20 mouse cellular contexts compared by ENCODE assay signal in genomic region chr9:25563806-25564205, GRCm38 (mm10).
A peak's percentile ranks its signal among the peaks of the same experiment; 100 is the strongest.
DNase-seq lines count a peak whose midpoint lies in the region; TF ChIP-seq lines count a peak whose summit lies in the region.
"Had no signal": no experiment of that assay in that cellular context is flagged by ENCODE, and none has a peak within 500 bp of the region (broad histone marks: within the 10 kb centered on the region; RNA-seq: fewer than 3 reads in every experiment).

No protein-coding gene starts in this region.

- H3K4me1 ChIP-seq in ES-E14 (ENCODE audit: control insufficient read depth in 2 of 2, insufficient read depth in 2 of 2, low read length in 2 of 2, poor library complexity in 1 of 2) = peaks cover 4 to 9% of the 10 kb centered on the region in 2 experiments; a peak in 2 of 4 replicates
- H3K4me1 ChIP-seq: forebrain, embryonic 13.5 days; hindbrain, embryonic 10.5 days; intestine, embryonic 15.5 days had no signal

- peak overlapping the region; percentile 54 for H3K27ac ChIP-seq in gastrocnemius, adult 2 months
- H3K27ac ChIP-seq in ES-E14 (ENCODE audit: insufficient read depth, low read depth, low read length, poor library complexity, severe bottlenecking) = 0 out of 2 replicates have a peak overlapping the region, but pooled peaks have one; percentile 43
- H3K27ac ChIP-seq: forebrain, embryonic 10.5 days; forebrain, embryonic 13.5 days; heart, adult 2 months; hindbrain, embryonic 10.5 days; hindbrain, embryonic 13.5 days; intestine, embryonic 15.5 days had no signal

- H3K36me3 ChIP-seq in ES-E14 (ENCODE audit: control insufficient read depth, insufficient read depth, low read length, poor library complexity, severe bottlenecking) = no peaks in the 10 kb centered on the region
- H3K36me3 ChIP-seq: forebrain, embryonic 10.5 days; hindbrain, embryonic 10.5 days; hindbrain, embryonic 13.5 days; intestine, embryonic 15.5 days had no signal

- H3K4me3 ChIP-seq in gastrocnemius, adult 2 months = no peak overlapping the region
- H3K4me3 ChIP-seq in ES-E14 (ENCODE audit: insufficient read depth in 1 of 2, low read depth in 1 of 2, low read length in 2 of 2, poor library complexity in 1 of 2, severe bottlenecking in 1 of 2) = no peak overlapping the region
- H3K4me3 ChIP-seq: forebrain, embryonic 10.5 days; forebrain, embryonic 13.5 days; heart, adult 2 months; hindbrain, embryonic 10.5 days; hindbrain, embryonic 13.5 days; intestine, embryonic 15.5 days had no signal

- intact Hi-C loops in gastrocnemius, adult 2 months (cut with DNase I) = no loop called here
- intact Hi-C loops in heart, postnatal 10 days (cut with DNase I) = no loop called here
- intact Hi-C loops in left cerebral cortex, postnatal 36 days (cut with DNase I) = no loop called here

- DNase-seq in gastrocnemius, adult 2 months = no peak
- no peak for DNase-seq in gastrocnemius, postnatal 4 days (ENCODE audit: low spot score in 2 of 2)
- DNase-seq in ES-E14 (ENCODE audit: low read depth, low spot score) (peak; percentile 49), ZHBTc4 (ENCODE audit: low read depth, low spot score) (peak; percentile 88)
- no peak for DNase-seq in heart, postnatal 10 days
- no peak for DNase-seq in left cerebral cortex, postnatal 36 days (ENCODE audit: low spot score in 2 of 2)
- DNase-seq: adrenal gland, adult 8-10 months; adrenal gland, postnatal 25 days; cerebellum, adult 11-12 months; cerebellum, adult 8-10 months; cerebellum, postnatal 14 days; gastrocnemius, postnatal 14 days; heart, adult 2 months; heart, postnatal 36 days; kidney, adult 11 months had no signal

- no peak overlapping the region for H3K9ac ChIP-seq in ES-E14 (ENCODE audit: insufficient read depth, low read depth, low read length, poor library complexity, severe bottlenecking)
- H3K9ac ChIP-seq: forebrain, embryonic 13.5 days; hindbrain, embryonic 13.5 days; intestine, embryonic 15.5 days had no signal

- no peaks in the 10 kb centered on the region for H3K9me3 ChIP-seq in ES-E14 (ENCODE audit: control insufficient read depth, insufficient read depth, low read depth, low read length)
- H3K9me3 ChIP-seq: forebrain, embryonic 13.5 days; hindbrain, embryonic 13.5 days; intestine, embryonic 15.5 days had no signal

- in situ Hi-C loops in ES-E14 (cut with MboI; ENCODE audit: low sequenced_read_pairs in 2 of 2, unreplicated experiment in 2 of 2) = no loop called here

- TF ChIP-seq CTCF in gastrocnemius, adult 2 months (IDR thresholded peaks at IDR 0.05) = no peak

TF ChIP-seq in ES-E14, 5 proteins besides CTCF, POLR2A, EP300 and RAD21:
- TF ChIP-seq MAFK (IDR thresholded peaks at IDR 0.05; ENCODE audit: insufficient read depth, low read depth, low read length) (no peak), ZC3H11A (IDR thresholded peaks at IDR 0.05; ENCODE audit: borderline replicate concordance, low read depth, low read length) (no peak), HCFC1 (IDR thresholded peaks at IDR 0.05; ENCODE audit: borderline replicate concordance, insufficient read depth, low read length) (no peak), CHD2 (IDR thresholded peaks at IDR 0.05; ENCODE audit: low read depth, low read length) (no peak)

Comparison
In these comparisons a context has a peak if more than half of its experiments do, and no peak if none do; other contexts are left out.
1. DNase-seq: peak in ES-E14 (single experiment) and ZHBTc4 (single experiment); none in gastrocnemius, adult 2 months (single experiment), gastrocnemius, postnatal 4 days (0 of 2), heart, postnatal 10 days (0 of 2) and left cerebral cortex, postnatal 36 days (0 of 2).